Mouse (Mus musculus) C2C12 (cell line): ENCODE data around the gene Tmem50a. TPM values are rescaled to one million over a fixed set of nuclear protein-coding genes. Genes with fewer than 3 reads are reported as not detected.
A peak's percentile ranks its signal among the peaks of the same experiment; 100 is the strongest.

Experiments
- H3K27me3 ChIP-seq: one replicate; pipeline ENCODE4 v1.6.1; 2011; ENCODE audit not compliant: control insufficient read depth, insufficient read depth, insufficient read length
- H3K36me3 ChIP-seq: one replicate; pipeline ENCODE4 v1.6.1; 2011; ENCODE audit not compliant: control insufficient read depth, insufficient read depth
- H3K4me3 ChIP-seq: one replicate; pipeline ENCODE4 v1.5.1; 2011; ENCODE audit warnings: mild to moderate bottlenecking, control low read depth; ENCODE audit not compliant: poor library complexity, insufficient read depth, severe bottlenecking
- H3K79me2 ChIP-seq: one replicate; pipeline ENCODE4 v1.6.1; 2011; ENCODE audit not compliant: control insufficient read depth, insufficient read depth
- H3K79me3 ChIP-seq: one replicate; pipeline ENCODE4 v1.6.1; 2011; ENCODE audit warnings: low read depth, control low read depth
- H3ac ChIP-seq: one replicate; pipeline ENCODE3; 2011; ENCODE audit warnings: low read depth; ENCODE audit not compliant: control insufficient read depth, insufficient read length
- CEBPB ChIP-seq: IDR thresholded peaks from one replicate; pipeline ENCODE4 v1.6.1; 2011; ENCODE audit warnings: low read depth, mild to moderate bottlenecking, control low read depth, moderate library complexity
- CTCF ChIP-seq: IDR thresholded peaks from one replicate; pipeline ENCODE4 v1.5.1; 2011; ENCODE audit not compliant: control insufficient read depth, insufficient read depth, insufficient read length
- FOSL1 ChIP-seq: IDR thresholded peaks from one replicate; pipeline ENCODE4 v1.8.0; 2011; ENCODE audit warnings: mild to moderate bottlenecking, low read length; ENCODE audit not compliant: poor library complexity, insufficient read depth, severe bottlenecking
- MAX ChIP-seq: IDR thresholded peaks from one replicate; pipeline ENCODE4 v1.6.1; 2011; ENCODE audit warnings: mild to moderate bottlenecking, control low read depth
- MYOD1 ChIP-seq: IDR thresholded peaks from one replicate; pipeline ENCODE4 v1.6.1; 2011; ENCODE audit warnings: low read depth; ENCODE audit not compliant: control insufficient read depth, insufficient read length
- MYOG ChIP-seq: IDR thresholded peaks from one replicate; pipeline ENCODE4 v1.6.1; 2011; ENCODE audit not compliant: control insufficient read depth, insufficient read length; ENCODE audit errors: extremely low read depth
- USF1 ChIP-seq: IDR thresholded peaks from one replicate; pipeline ENCODE4 v1.6.1; 2011; ENCODE audit warnings: low read depth, mild to moderate bottlenecking, control low read depth, moderate library complexity
- polyA plus RNA-seq: library from polyadenylated mRNA; unstranded; fragments of >200 nt; fragmentation: generic; extraction: Trizol; gene quantifications from one replicate; pipeline ENCODE4 v1.2.1, GENCODE M21; 2012; ENCODE audit warnings: missing spikeins

Gene Tmem50a
- polyA plus RNA-seq, 1 experiment, result 94.9 TPM

DNA sequence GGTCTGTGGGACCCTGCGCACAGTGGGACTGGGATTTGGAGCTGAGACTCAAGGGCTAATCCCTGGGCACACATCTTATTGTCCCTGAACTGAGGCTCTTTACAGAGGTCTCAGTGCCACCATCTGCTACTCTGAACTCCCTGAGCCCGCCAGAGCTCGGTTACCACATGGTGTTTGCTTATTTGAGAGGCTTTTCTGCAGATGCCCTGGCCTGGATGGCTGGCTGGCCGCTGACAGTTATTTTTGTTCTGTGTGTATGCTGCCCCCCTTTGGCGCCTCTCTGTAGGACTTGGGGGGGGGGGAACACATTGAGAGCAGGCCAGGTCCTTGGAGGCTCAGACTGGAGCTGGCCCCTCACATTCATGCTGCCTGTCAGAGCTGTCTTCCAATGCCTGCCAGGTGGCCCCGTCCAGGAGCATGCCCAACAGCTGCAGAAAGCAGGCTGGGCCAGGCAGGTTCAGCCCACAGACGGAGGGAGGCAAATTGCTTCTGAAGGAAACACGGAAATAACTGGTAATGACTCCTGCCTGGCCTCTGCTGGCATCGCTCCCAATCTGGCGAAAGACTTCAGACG is 35.8 kb upstream of the Tmem50a start:
- H3K27me3 ChIP-seq, result no peaks in the 10 kb centered on the region
- TF ChIP-seq CEBPB, result no peak
- peak; percentile 55 for TF ChIP-seq MYOD1
- H3K4me3 ChIP-seq, result no peak overlapping the region
- no peaks in the 10 kb centered on the region for H3K79me3 ChIP-seq
- no peaks in the 10 kb centered on the region for H3K79me2 ChIP-seq
- H3ac ChIP-seq, result no peak overlapping the region
- no peaks in the 10 kb centered on the region for H3K36me3 ChIP-seq

GRCm38 (mm10) chr4:134946024-134946744 is 31.4 kb upstream of the Tmem50a start:
- TF ChIP-seq CTCF (peak; percentile 70), FOSL1 (no peak), USF1 (peak; percentile 81)
- Histone ChIP-seq H3K79me2 (no peaks in the 10 kb centered on the region), H3K36me3 (no peaks in the 10 kb centered on the region), H3K79me3 (no peaks in the 10 kb centered on the region), H3K4me3 (no peak overlapping the region), H3ac (no peak overlapping the region), H3K27me3 (no peaks in the 10 kb centered on the region)

- Histone ChIP-seq H3K4me3 (no peak overlapping the region), H3K79me3 (no peaks in the 10 kb centered on the region), H3K79me2 (no peaks in the 10 kb centered on the region), H3ac (no peak overlapping the region), H3K36me3 (no peaks in the 10 kb centered on the region), H3K27me3 (no peaks in the 10 kb centered on the region)
- TF ChIP-seq MAX (no peak), CTCF (no peak), FOSL1 (no peak), USF1 (no peak), MYOG (no peak), MYOD1 (no peak), CEBPB (no peak)
These were observed 29.1 kb upstream of the Tmem50a start for GRCm38 (mm10) chr4:134943758-134944538.

DNA sequence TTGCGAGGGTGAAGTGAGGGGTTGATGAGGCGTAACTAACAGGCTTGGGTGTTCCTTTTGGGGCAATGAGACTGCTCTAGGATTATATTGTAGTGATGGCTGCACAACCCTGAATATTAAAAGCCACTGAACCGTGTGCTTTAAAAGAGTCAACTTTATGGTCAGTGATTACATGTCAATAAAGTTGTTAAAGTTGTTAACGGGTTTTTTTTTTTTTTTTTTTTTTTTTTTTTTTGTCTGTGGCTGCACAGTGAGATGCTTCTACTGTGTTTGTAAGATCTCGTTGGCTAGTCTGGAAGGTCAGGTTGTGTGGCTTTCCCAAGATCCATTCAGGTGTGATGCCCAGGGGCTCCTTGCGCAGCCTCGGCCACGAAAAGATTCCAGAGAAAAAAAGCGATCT is 25.1 kb upstream of the Tmem50a start:
- H3K4me3 ChIP-seq, result no peak overlapping the region
- no peaks in the 10 kb centered on the region for H3K79me3 ChIP-seq
- no peaks in the 10 kb centered on the region for H3K79me2 ChIP-seq
- no peaks in the 10 kb centered on the region for H3K27me3 ChIP-seq
- no peak overlapping the region for H3ac ChIP-seq
- H3K36me3 ChIP-seq, result peaks cover 20% of the 10 kb centered on the region
- TF ChIP-seq CTCF, result no peak
- TF ChIP-seq CEBPB, result no peak
- no peak for TF ChIP-seq MYOG
- TF ChIP-seq FOSL1, result no peak
- no peak for TF ChIP-seq USF1
- no peak for TF ChIP-seq MYOD1
- TF ChIP-seq MAX, result no peak

DNA sequence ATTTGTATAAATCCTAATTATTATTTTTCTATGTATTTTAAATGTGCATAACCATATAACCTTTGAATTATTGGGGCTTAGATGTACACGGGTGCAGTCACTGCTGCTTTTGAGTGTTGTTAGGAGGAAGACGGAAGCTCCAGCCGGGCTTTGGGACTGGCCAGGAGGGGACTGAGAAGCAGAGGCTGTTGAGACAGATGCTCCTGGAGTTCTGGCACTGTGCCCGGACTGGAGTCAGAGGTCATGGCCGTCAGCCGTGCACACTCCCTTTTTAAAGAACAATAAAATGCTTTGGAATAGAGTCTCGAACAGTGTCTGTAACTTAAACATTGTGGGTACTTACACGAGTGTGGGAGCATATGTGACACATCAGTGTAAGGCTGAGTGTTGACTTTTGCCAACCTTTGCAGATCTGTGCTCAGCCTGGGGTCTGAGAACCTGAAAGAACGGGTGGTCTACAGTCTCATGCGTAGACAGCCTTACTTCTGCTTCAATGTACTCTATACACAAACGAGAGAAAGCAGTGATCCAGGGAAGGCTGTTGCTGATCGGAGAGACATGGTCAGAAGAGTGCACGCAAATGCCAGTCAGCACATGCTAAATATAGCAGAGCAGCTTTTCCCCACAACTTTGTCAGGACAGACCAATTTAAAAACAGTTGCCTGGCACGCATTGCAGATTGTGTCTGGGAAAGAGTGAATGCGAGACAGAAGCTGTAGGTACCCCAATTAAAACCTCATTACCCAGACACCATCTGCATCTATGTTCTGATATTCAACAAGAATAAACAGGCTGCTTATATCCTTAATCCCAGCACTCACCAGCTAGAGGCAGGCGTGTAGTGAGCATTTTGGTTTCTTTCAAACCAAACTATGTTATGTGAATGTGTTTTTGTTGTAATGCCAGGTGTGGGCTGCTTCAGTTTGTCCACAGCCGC is 22.7 kb upstream of the Tmem50a start:
- Histone ChIP-seq H3K79me2 (peaks cover 12% of the 10 kb centered on the region), H3ac (no peak overlapping the region), H3K36me3 (peaks cover 29% of the 10 kb centered on the region), H3K27me3 (no peaks in the 10 kb centered on the region), H3K79me3 (no peaks in the 10 kb centered on the region), H3K4me3 (no peak overlapping the region)
- TF ChIP-seq CEBPB (no peak), MAX (no peak), USF1 (no peak), MYOD1 (no peak), MYOG (no peak), CTCF (no peak), FOSL1 (no peak)
